Mouse (Mus musculus) G1E (cell line): ENCODE measurements around the gene Abcg4. TPM values are rescaled to one million over a fixed set of nuclear protein-coding genes. Genes with fewer than 3 reads are reported as not detected.

Experiments
- ATAC-seq: 2 replicates; pipeline ENCODE4 v1.8.0; 2016; ENCODE audit warnings: mild to moderate bottlenecking; ENCODE audit not compliant: insufficient number of reproducible peaks, poor library complexity, low FRiP score, severe bottlenecking; ENCODE audit errors: extremely low read depth
- DNase-seq: peaks from one replicate; pipeline ENCODE4 v3.0.0; 2012; ENCODE audit warnings: low spot score
- H3K27me3 ChIP-seq: 2 replicates; pipeline ENCODE4 v1.6.1; 2012; ENCODE audit warnings: mild to moderate bottlenecking, low read length, inconsistent platforms; ENCODE audit not compliant: insufficient read depth
- H3K36me3 ChIP-seq: replicated peaks from 2 replicates; pipeline ENCODE3; 2012; ENCODE audit warnings: mild to moderate bottlenecking, inconsistent platforms
- H3K4me1 ChIP-seq: 2 replicates; pipeline ENCODE4 v1.6.1; 2012; ENCODE audit warnings: low read depth, low read length, inconsistent platforms, mixed read lengths; ENCODE audit not compliant: insufficient read depth
- H3K4me3 ChIP-seq: 2 replicates; pipeline ENCODE4 v1.5.1; 2012; ENCODE audit warnings: low read depth, mild to moderate bottlenecking, inconsistent platforms, low read length, moderate library complexity, mixed read lengths
- H3K9me3 ChIP-seq: replicated peaks from 2 replicates; pipeline ENCODE4 v1.6.1; 2012; ENCODE audit warnings: inconsistent platforms
- CTCF ChIP-seq: IDR thresholded peaks from 2 replicates; pipeline ENCODE4 v1.5.1; 2012; ENCODE audit warnings: low read depth, low read length, inconsistent platforms, mixed read lengths
- GATA1 ChIP-seq: IDR thresholded peaks from 2 replicates; pipeline ENCODE4 v1.6.1; 2012; ENCODE audit warnings: borderline replicate concordance, low read length, inconsistent platforms, mixed read lengths
- GATA2 ChIP-seq: IDR thresholded peaks from 2 replicates; pipeline ENCODE4 v1.6.1; 2012; ENCODE audit warnings: low read depth, low read length, inconsistent platforms, borderline replicate concordance
- POLR2AphosphoS5 ChIP-seq: IDR thresholded peaks from 2 replicates; pipeline ENCODE4 v1.6.1; 2012; ENCODE audit warnings: low read depth, low read length, inconsistent platforms; ENCODE audit not compliant: insufficient replicate concordance
- TAL1 ChIP-seq: conservative IDR thresholded peaks from 2 replicates; pipeline ENCODE4 v1.6.1; 2012; ENCODE audit warnings: low read depth, low read length, inconsistent platforms, mixed read lengths
- polyA plus RNA-seq: library from polyadenylated mRNA; stranded (reverse); fragments of >175 nt; gene quantifications from 2 replicates; pipeline ENCODE4 v1.2.3, GENCODE M21; 2012
- total RNA-seq, 2 experiments: library from RNA; stranded (forward) in 1 of 2; stranded (reverse) in 1 of 2; fragments of 200-1000 nt in 1 of 2; fragments of >200 nt in 1 of 2; fragmentation: Nextera tagmentation in 1 of 2; gene quantifications; 2 replicates each; pipeline ENCODE4 v1.2.3; 2014 to 2017

Abcg4 gene
- total and polyA plus RNA-seq, 3 experiments = 3.6 to 58.5 (median 20.3) TPM

GRCm38 (mm10) chr9:44287003-44287400, 1.4 kb downstream of the Abcg4 start:
- peak overlapping the region; percentile 98 for H3K4me3 ChIP-seq
- no peak for TF ChIP-seq TAL1
- no peak for TF ChIP-seq GATA2
- no peak for TF ChIP-seq GATA1
- no peak for TF ChIP-seq CTCF
- TF ChIP-seq POLR2AphosphoS5 = no peak
- peaks cover 74% of the 10 kb centered on the region for H3K4me1 ChIP-seq
- peaks cover 54% of the 10 kb centered on the region for H3K36me3 ChIP-seq
- H3K9me3 ChIP-seq = peaks cover 7% of the 10 kb centered on the region
- DNase-seq (peak; percentile 33), ATAC-seq (no peak)
- H3K27me3 ChIP-seq = no peaks in the 10 kb centered on the region

GRCm38 (mm10) chr9:44286256-44286850, 2.1 kb downstream of the Abcg4 start:
- Histone ChIP-seq H3K4me3 (peak overlapping the region; percentile 98; the same call in 1 of the 2 replicates), H3K9me3 (peaks cover 7% of the 10 kb centered on the region), H3K4me1 (peaks cover 78% of the 10 kb centered on the region), H3K36me3 (peaks cover 54% of the 10 kb centered on the region), H3K27me3 (no peaks in the 10 kb centered on the region)
- TF ChIP-seq TAL1 (no peak), POLR2AphosphoS5 (no peak), GATA2 (no peak), GATA1 (no peak), CTCF (no peak)
- ATAC-seq (no peak), DNase-seq (no peak)

GRCm38 (mm10) chr9:44283183-44283582, 5.2 kb downstream of the Abcg4 start:
- Histone ChIP-seq H3K4me1 (peaks cover 62% of the 10 kb centered on the region), H3K27me3 (no peaks in the 10 kb centered on the region)

GRCm38 (mm10) chr9:44269973-44270372, 18.4 kb downstream of the Abcg4 start:
- Histone ChIP-seq H3K4me1 (peaks cover 12% of the 10 kb centered on the region; the same call in 1 of the 2 replicates), H3K9me3 (peaks cover 2% of the 10 kb centered on the region; the same call in 1 of the 2 replicates), H3K4me3 (no peak overlapping the region), H3K27me3 (peaks cover 3% of the 10 kb centered on the region), H3K36me3 (peaks cover 27% of the 10 kb centered on the region)
- DNase-seq (no peak), ATAC-seq (no peak)
- TF ChIP-seq TAL1 (no peak), GATA1 (no peak), GATA2 (no peak), POLR2AphosphoS5 (no peak), CTCF (no peak)

More at GRCm38 (mm10) chr9:44283183-44283582, 5.2 kb downstream of the Abcg4 start:
- Histone ChIP-seq H3K9me3 (no peaks in the 10 kb centered on the region), H3K4me3 (no peak overlapping the region), H3K36me3 (peaks cover 72% of the 10 kb centered on the region)
- DNase-seq (no peak), ATAC-seq (no peak)
- TF ChIP-seq GATA2 (no peak), TAL1 (no peak), POLR2AphosphoS5 (no peak), CTCF (no peak)

DNA sequence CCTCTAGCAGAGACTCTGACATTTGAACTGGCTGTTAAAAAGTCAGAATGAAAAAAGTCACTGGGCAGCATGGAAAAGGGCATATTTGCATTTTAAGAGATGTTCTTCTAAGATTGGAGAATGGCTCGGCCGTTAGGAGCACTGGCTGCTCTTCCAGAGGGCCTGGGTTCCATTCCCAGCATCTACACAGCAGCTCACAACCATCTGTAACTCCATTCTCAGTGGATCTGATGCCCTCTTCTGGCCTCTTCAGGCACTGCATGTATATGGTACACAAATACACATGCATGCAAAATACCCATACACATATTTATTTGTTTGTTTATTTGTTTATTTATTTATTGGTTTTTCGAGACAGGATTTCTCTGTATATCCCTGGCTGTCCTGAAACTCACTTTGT, 19.3 kb downstream of the Abcg4 start:
- Histone ChIP-seq H3K9me3 (peaks cover 2% of the 10 kb centered on the region; the same call in 1 of the 2 replicates), H3K4me3 (no peak overlapping the region), H3K27me3 (peaks cover 11% of the 10 kb centered on the region), H3K36me3 (peaks cover 18% of the 10 kb centered on the region), H3K4me1 (peaks cover 11% of the 10 kb centered on the region; the same call in 1 of the 2 replicates)
- TF ChIP-seq POLR2AphosphoS5 (no peak), TAL1 (no peak), CTCF (peak; percentile 42; the same call in 1 of the 2 replicates), GATA1 (no peak), GATA2 (no peak)
- DNase-seq (no peak), ATAC-seq (no peak)

GRCm38 (mm10) chr9:44268432-44268831, 20.0 kb downstream of the Abcg4 start, which contains the start of gene Nlrx1:
Gene Nlrx1, minus strand, starts transcription at chr9:44268599.
- no peak for ATAC-seq
- Histone ChIP-seq H3K27me3 (peaks cover 18% of the 10 kb centered on the region), H3K9me3 (peaks cover 2% of the 10 kb centered on the region; the same call in 1 of the 2 replicates), H3K36me3 (peaks cover 12% of the 10 kb centered on the region), H3K4me1 (peaks cover 11% of the 10 kb centered on the region; the same call in 1 of the 2 replicates), H3K4me3 (no peak within 1 kb of the TSS)
- TF ChIP-seq GATA2 (no peak), POLR2AphosphoS5 (no peak), GATA1 (no peak), TAL1 (no peak), CTCF (no peak)
- DNase-seq = no peak
